Mouse (Mus musculus) olfactory bulb, adult 2 months (tissue): Measurements from ENCODE around the gene Ppp1r36.
A peak's percentile ranks its signal among the peaks of the same experiment; 100 is the strongest.

ENCODE experiments used
- CTCF ChIP-seq: fragments of 200-500 bp; IDR thresholded peaks from 2 replicates; pipeline ENCODE4 v1.5.1; 2012; ENCODE audit warnings: low read depth, mild to moderate bottlenecking, low read length, moderate library complexity; ENCODE audit not compliant: insufficient read depth
- POLR2A ChIP-seq: fragments of 200-500 bp; IDR thresholded peaks from 2 replicates; pipeline ENCODE4 v1.6.1; 2012; ENCODE audit warnings: mild to moderate bottlenecking, low read depth, low read length, moderate library complexity; ENCODE audit not compliant: insufficient read depth

DNA sequence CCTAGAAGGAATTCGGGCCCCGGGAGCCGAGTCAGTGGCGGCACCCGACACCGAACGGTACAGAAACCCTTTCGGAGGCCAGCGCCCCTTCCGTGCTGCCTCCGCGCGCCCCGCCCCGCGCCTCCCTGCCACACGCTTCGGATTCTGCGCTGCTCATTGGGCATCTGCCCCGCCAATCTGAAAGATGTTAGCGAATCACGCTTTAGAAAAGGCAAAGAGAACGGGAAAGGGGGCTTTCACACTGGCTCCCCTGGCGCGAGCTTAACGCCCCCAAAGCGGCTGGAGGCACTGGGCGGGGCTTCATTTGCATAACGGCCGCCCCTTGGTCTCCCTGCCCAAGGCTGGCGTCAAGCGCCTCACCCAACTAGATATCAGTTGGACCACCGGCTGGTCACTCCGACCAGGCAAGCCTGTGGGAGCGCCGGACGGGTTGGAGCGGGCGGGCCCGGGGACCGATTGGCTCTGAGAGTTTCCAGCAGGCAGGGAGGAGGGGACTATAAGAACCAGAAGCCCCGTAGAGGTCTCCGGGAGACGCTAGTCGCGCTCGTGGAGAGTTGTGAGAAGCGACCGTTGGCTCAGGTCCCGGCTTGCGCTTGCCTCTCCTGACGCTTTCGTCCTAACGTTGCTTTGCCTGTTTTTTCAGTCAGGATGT, 13.3 kb upstream of the Ppp1r36 start, which contains the start of gene Hspa2:
- TF ChIP-seq CTCF (no peak), POLR2A (peak; percentile 96)
